Mouse (Mus musculus) hindbrain, postnatal 0 days (tissue): ENCODE measurements at regions not wholly inside any gene's neighbourhood (a gene's known extent, or its start where the extent isn't known, plus 50 kb on each side); places are given as distances from the start of the nearest gene placed in this dataset.

Source experiments
- ATAC-seq: fragments of 200-750 bp; cut with Nextera tagmentation; 2 replicates; pipeline ENCODE4 v1.8.0; 2017; ENCODE audit warnings: mild to moderate bottlenecking, moderate TSS enrichment, moderate library complexity
- DNase-seq: peaks from one replicate; pipeline ENCODE4 v3.0.0-alpha.2; 2015; ENCODE audit warnings: low spot score
- H3K27ac ChIP-seq: fragments of 300-500 bp; sonication (generic); 2 replicates; pipeline ENCODE4 v1.5.1; 2014; ENCODE audit warnings: mild to moderate bottlenecking
- H3K27me3 ChIP-seq: fragments of 300-500 bp; sonication (generic); 2 replicates; pipeline ENCODE4 v1.6.1; 2014; ENCODE audit warnings: low read length, mixed read lengths; ENCODE audit not compliant: insufficient read depth
- H3K36me3 ChIP-seq: fragments of 300-500 bp; sonication (generic); 2 replicates; pipeline ENCODE4 v1.6.1; 2014; ENCODE audit warnings: low read length, mixed read lengths; ENCODE audit not compliant: insufficient read depth
- H3K4me1 ChIP-seq: fragments of 300-500 bp; sonication (generic); 2 replicates; pipeline ENCODE4 v1.6.1; 2014; ENCODE audit warnings: antibody characterized with exemption, low read length, mixed read lengths; ENCODE audit not compliant: insufficient read depth
- H3K4me2 ChIP-seq: fragments of 300-500 bp; sonication (generic); 2 replicates; pipeline ENCODE4 v1.6.1; 2014; ENCODE audit warnings: low read depth, mild to moderate bottlenecking, low read length, moderate library complexity, mixed read lengths
- H3K4me3 ChIP-seq: fragments of 300-500 bp; sonication (generic); 2 replicates; pipeline ENCODE4 v1.5.1; 2014; ENCODE audit warnings: low read length
- H3K9ac ChIP-seq: fragments of 300-500 bp; sonication (generic); replicated peaks from 2 replicates; pipeline ENCODE4 v1.6.1; 2014; ENCODE audit warnings: mild to moderate bottlenecking, low read length, moderate library complexity, mixed read lengths
- H3K9me3 ChIP-seq: fragments of 300-500 bp; sonication (generic); 2 replicates; pipeline ENCODE4 v1.6.1; 2016; ENCODE audit warnings: low read length, mixed read lengths
- CTCF ChIP-seq: IDR thresholded peaks from 2 replicates; pipeline ENCODE4 v1.5.1; 2016; ENCODE audit warnings: antibody characterized with exemption, control low read depth, low read depth
- WGBS: fragments of 180-500 bp; shearing (Covaris S2); extraction: QIAGEN DNeasy Blood & Tissue Kit; methylation state at CpG from one replicate; pipeline ENCODE4 v1.1.7; 2014; 5-methylcytosine and 5-hydroxymethylcytosine counted together

DNA sequence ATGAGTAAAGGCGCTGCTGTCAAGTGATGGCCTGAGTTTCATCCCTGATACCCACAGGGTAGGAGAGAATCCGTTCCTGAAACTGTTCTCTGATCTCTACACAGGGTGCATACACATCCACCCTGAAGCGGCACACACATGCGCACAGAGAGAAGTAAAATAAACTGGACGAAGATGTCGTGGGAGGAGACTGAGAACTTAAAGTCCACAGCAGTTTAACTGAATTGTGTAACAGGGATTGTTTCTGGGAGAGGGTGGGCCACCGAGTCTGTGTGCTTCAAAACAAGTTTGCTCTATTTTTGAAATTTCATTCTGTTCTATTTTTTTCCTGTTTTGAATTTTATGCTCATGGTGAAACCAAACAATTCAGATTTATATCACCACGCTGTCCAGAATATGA lies 63.0 kb upstream of the Paqr3 start:
- ATAC-seq (no peak), DNase-seq (no peak)
- Histone ChIP-seq H3K4me3 (no peak overlapping the region), H3K27me3 (no peaks in the 10 kb centered on the region), H3K4me2 (no peak overlapping the region), H3K4me1 (no peaks in the 10 kb centered on the region), H3K36me3 (no peaks in the 10 kb centered on the region), H3K27ac (no peak overlapping the region), H3K9me3 (no peaks in the 10 kb centered on the region), H3K9ac (no peak overlapping the region)
- TF ChIP-seq CTCF = no peak
- 92% methylated on average over 8 of the region's 8 CpGs for WGBS

- 66% methylated on average over 18 of the region's 18 CpGs for WGBS
- Histone ChIP-seq H3K4me3 (no peak overlapping the region), H3K27me3 (no peaks in the 10 kb centered on the region), H3K4me1 (no peaks in the 10 kb centered on the region), H3K9ac (no peak overlapping the region), H3K9me3 (no peaks in the 10 kb centered on the region), H3K27ac (no peak overlapping the region), H3K4me2 (no peak overlapping the region), H3K36me3 (no peaks in the 10 kb centered on the region)
- no peak for ATAC-seq
- no peak for TF ChIP-seq CTCF
- peak; percentile 6 for DNase-seq
These were observed 56.2 kb upstream of the Paqr3 start for GRCm38 (mm10) chr5:97167401-97168249.

DNA sequence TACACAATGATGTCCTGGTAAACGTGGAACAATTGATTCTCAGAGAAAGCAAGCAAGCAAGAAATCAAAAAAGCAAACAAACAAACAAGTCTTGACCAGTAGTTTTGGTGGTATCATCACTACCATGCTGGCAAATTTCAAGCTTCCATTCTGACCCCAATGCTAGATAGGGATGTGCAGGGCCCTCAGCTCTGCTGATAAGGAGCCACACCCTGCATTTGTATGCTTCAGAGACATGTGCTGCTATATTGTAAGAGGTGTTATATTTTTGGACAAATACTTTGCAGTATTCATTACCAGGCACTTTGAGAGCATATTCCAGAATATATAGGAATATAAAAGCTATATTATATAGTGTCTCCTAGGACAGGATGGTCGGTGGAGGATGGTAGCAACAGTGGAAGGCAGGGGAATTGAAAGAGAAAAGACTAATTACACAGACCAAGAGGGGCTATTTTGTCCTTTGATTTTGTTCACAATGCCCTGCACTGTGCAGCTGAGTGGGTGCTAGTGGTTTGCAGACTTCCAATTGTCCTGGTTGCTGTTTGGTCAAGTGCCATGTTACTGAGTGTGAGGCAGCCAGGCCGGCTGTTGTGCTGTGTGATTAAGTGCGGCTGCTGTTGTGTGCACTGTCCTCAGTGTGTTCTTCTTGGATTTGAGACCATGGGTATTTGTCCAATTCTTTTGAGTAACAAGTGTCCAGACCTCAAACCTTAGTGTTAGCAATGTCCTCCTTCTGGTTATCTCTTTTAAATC lies 54.9 kb upstream of the Paqr3 start:
- Histone ChIP-seq H3K9ac (no peak overlapping the region), H3K27me3 (no peaks in the 10 kb centered on the region), H3K36me3 (no peaks in the 10 kb centered on the region), H3K4me3 (no peak overlapping the region), H3K9me3 (no peaks in the 10 kb centered on the region), H3K27ac (no peak overlapping the region), H3K4me1 (no peaks in the 10 kb centered on the region), H3K4me2 (no peak overlapping the region)
- ATAC-seq (peak; percentile 32; the same call in 1 of the 2 replicates), DNase-seq (peak; percentile 11)
- TF ChIP-seq CTCF = no peak
- 47% methylated on average over 4 of the region's 4 CpGs for WGBS
